Mouse (Mus musculus) kidney, adult 2 months (tissue): ENCODE results near the gene Ildr2.

Source experiments
- CTCF ChIP-seq: fragments of 200-500 bp; conservative IDR thresholded peaks from 2 replicates; pipeline ENCODE4 v1.5.1; 2011; ENCODE audit warnings: low read depth, mild to moderate bottlenecking, control low read depth, low read length, moderate library complexity, mixed read lengths; ENCODE audit not compliant: insufficient read depth, insufficient read length
- POLR2A ChIP-seq: fragments of 200-500 bp; IDR thresholded peaks from one replicate; pipeline ENCODE4 v1.6.1; 2011; ENCODE audit warnings: low read depth, low read length, control low read depth

GRCm38 (mm10) chr1:166342060-166342459 lies 88.1 kb downstream of the Ildr2 start:
- TF ChIP-seq CTCF (no peak), POLR2A (no peak)
